Mouse (Mus musculus) cortical plate, adult 2 months (tissue): ENCODE data around the gene Mia.

Experiments
- CTCF ChIP-seq: fragments of 200-500 bp; IDR thresholded peaks from 2 replicates; pipeline ENCODE4 v1.5.1; 2011; ENCODE audit warnings: mild to moderate bottlenecking, control low read depth, low read length; ENCODE audit not compliant: insufficient read depth; ENCODE audit errors: extremely low read depth
- POLR2A ChIP-seq: fragments of 200-500 bp; IDR thresholded peaks from 2 replicates; pipeline ENCODE4 v1.6.1; 2011; ENCODE audit warnings: mild to moderate bottlenecking, low read length, control low read depth; ENCODE audit not compliant: insufficient read depth; ENCODE audit errors: extremely low read depth

DNA sequence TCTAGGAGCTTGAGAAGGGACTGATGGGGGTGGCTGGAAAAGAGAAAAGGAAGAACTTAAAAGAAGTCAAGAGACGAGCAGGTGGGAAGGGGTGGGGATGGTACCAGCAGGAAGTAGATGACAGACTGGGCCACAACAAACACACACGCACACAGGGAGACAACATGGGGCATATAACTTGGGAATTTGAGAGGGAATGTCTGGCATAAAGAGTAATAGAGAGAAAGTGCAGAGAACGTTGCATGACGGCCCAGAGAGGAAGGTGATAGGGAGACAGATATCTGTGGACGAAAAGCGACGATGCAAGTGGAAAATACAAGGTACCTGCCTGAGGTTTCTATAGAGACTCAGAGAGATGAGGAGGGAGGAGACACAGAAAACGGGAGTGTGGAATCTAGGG is 15.3 kb downstream of the Mia start:
- no peak for TF ChIP-seq CTCF
- TF ChIP-seq POLR2A, result no peak
